Comparison of ENCODE assay signal across 23 mouse cellular contexts in the genomic region with DNA sequence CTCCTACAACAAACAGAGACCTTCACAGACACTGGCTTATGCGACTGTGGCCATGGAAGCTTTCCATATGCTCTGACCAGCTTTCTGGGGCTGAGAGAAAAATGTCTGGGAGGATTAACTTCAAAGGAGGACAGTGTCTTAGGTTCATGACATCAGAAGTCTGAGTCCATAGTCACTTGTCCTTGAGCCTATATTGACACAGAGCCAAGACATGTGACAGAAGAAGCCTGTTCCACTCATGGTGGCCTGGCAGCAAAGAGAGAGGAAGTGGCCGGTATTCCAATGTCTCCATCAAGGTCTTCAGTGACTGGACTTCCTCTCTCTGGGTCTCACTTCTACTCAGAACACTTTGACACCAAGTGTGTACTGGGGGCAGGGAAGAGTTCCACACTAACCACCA. TPM values are rescaled to one million over a fixed set of nuclear protein-coding genes. Genes with fewer than 3 reads are reported as not detected.
DNase-seq lines count a peak whose midpoint lies in the region; ATAC-seq lines count a peak whose summit lies in the region.
"Had no signal": no experiment of that assay in that cellular context is flagged by ENCODE, and none has a peak within 500 bp of the region (broad histone marks: within the 10 kb centered on the region; RNA-seq: fewer than 3 reads in every experiment).

No protein-coding gene starts in this region.

- peak; percentile 19; the same call in 1 of the 2 replicates for ATAC-seq in lung, embryonic 15.5 days (ENCODE audit: borderline replicate concordance, extremely low read depth, low FRiP score, low TSS enrichment)
- ATAC-seq in liver, embryonic 15.5 days (ENCODE audit: insufficient read depth) = no peak
- ATAC-seq in monocyte, adult 5-6 weeks (replicated peaks; ENCODE audit: insufficient number of reproducible peaks, low FRiP score, low TSS enrichment, poor library complexity, severe bottlenecking) = peak; percentile 51
- ATAC-seq in midbrain, embryonic 11.5 days (ENCODE audit: low FRiP score) = no peak
- ATAC-seq: CD4-positive, CD25-positive, alpha-beta regulatory T cell, adult 4 months had no signal

- no peak overlapping the region for H3K27ac ChIP-seq in lung, embryonic 15.5 days
- H3K27ac ChIP-seq in brown adipose tissue, adult 24 weeks (replicated peaks; ENCODE audit: low read depth, low read length) = peak overlapping the region; percentile 1; the same call in 1 of the 2 replicates
- peak overlapping the region; percentile 84 for H3K27ac ChIP-seq in liver, embryonic 15.5 days (replicated peaks)
- H3K27ac ChIP-seq in forebrain, embryonic 10.5 days = no peak overlapping the region
- no peak overlapping the region for H3K27ac ChIP-seq in midbrain, embryonic 11.5 days (ENCODE audit: low read depth, low read length)
- H3K27ac ChIP-seq: embryonic facial prominence, embryonic 15.5 days; hindbrain, embryonic 15.5 days; midbrain, embryonic 10.5 days; neural tube, embryonic 15.5 days had no signal

- no peak overlapping the region for H3K4me3 ChIP-seq in lung, embryonic 15.5 days
- H3K4me3 ChIP-seq in brown adipose tissue, adult 24 weeks (ENCODE audit: insufficient read depth, low read depth, low read length) = no peak overlapping the region
- no peak overlapping the region for H3K4me3 ChIP-seq in liver, embryonic 15.5 days (replicated peaks)
- no peak overlapping the region for H3K4me3 ChIP-seq in forebrain, embryonic 10.5 days
- no peak overlapping the region for H3K4me3 ChIP-seq in midbrain, embryonic 11.5 days (ENCODE audit: low read depth, low read length)
- H3K4me3 ChIP-seq: embryonic facial prominence, embryonic 15.5 days; heart, embryonic 12.5 days; hindbrain, embryonic 15.5 days; midbrain, embryonic 10.5 days; myocyte; neural tube, embryonic 15.5 days had no signal

- H3K9ac ChIP-seq in lung, embryonic 15.5 days = no peak overlapping the region
- H3K9ac ChIP-seq in liver, embryonic 15.5 days = no peak overlapping the region
- no peak overlapping the region for H3K9ac ChIP-seq in midbrain, embryonic 11.5 days (ENCODE audit: low read length)
- H3K9ac ChIP-seq: embryonic facial prominence, embryonic 15.5 days; heart, embryonic 12.5 days; hindbrain, embryonic 15.5 days; neural tube, embryonic 15.5 days had no signal

- no peaks in the 10 kb centered on the region for H3K9me3 ChIP-seq in lung, embryonic 15.5 days
- no peaks in the 10 kb centered on the region for H3K9me3 ChIP-seq in liver, embryonic 15.5 days (replicated peaks)
- H3K9me3 ChIP-seq in forebrain, embryonic 10.5 days = no peaks in the 10 kb centered on the region
- H3K9me3 ChIP-seq in midbrain, embryonic 11.5 days (ENCODE audit: control insufficient read depth, low read length) = no peaks in the 10 kb centered on the region
- H3K9me3 ChIP-seq: embryonic facial prominence, embryonic 15.5 days; heart, embryonic 12.5 days; hindbrain, embryonic 15.5 days; midbrain, embryonic 10.5 days; neural tube, embryonic 15.5 days had no signal

- no peak for DNase-seq in lung, postnatal 25 days (ENCODE audit: low spot score)
- no peak for DNase-seq in forebrain, embryonic 10.5 days (ENCODE audit: extremely low spot score, low spot score)
- no peak for DNase-seq in midbrain, embryonic 11.5 days (ENCODE audit: low spot score, missing footprints)
- no peak for DNase-seq in cerebellum, adult 18-20 months
- DNase-seq: adrenal gland, adult 2 months; cerebellum, adult 9-10 months; embryo, embryonic 11 days; kidney, adult 11 months; kidney, postnatal 14 days; right cerebral cortex, postnatal 4 days; thymus, postnatal 36 days had no signal

- peaks cover 26% of the 10 kb centered on the region for H3K4me1 ChIP-seq in lung, embryonic 15.5 days
- H3K4me1 ChIP-seq in brown adipose tissue, adult 24 weeks (ENCODE audit: control insufficient read depth, insufficient read depth, insufficient read length, low read length) = peaks cover 10% of the 10 kb centered on the region
- peaks cover 91% of the 10 kb centered on the region for H3K4me1 ChIP-seq in liver, embryonic 15.5 days (replicated peaks)
- peaks cover 22% of the 10 kb centered on the region for H3K4me1 ChIP-seq in forebrain, embryonic 10.5 days
- H3K4me1 ChIP-seq in midbrain, embryonic 11.5 days (ENCODE audit: control insufficient read depth, insufficient read depth, low read length) = no peaks in the 10 kb centered on the region

- 41% methylated on average over 2 of the region's 2 CpGs for WGBS in lung, embryonic 15.5 days
- 73% methylated on average over 2 of the region's 2 CpGs for WGBS in liver, embryonic 15.5 days (ENCODE audit: insufficient replicate concordance)
- 90% methylated on average over 2 of the region's 2 CpGs for WGBS in forebrain, embryonic 10.5 days
- 83% methylated on average over 2 of the region's 2 CpGs for WGBS in midbrain, embryonic 11.5 days

- no peak overlapping the region for H3K4me2 ChIP-seq in lung, embryonic 15.5 days
- H3K4me2 ChIP-seq in liver, embryonic 15.5 days = no peak overlapping the region
- H3K4me2 ChIP-seq in midbrain, embryonic 11.5 days = no peak overlapping the region
- H3K4me2 ChIP-seq: embryonic facial prominence, embryonic 15.5 days; heart, embryonic 12.5 days; hindbrain, embryonic 15.5 days; neural tube, embryonic 15.5 days had no signal

- H3K27me3 ChIP-seq in lung, embryonic 15.5 days = no peaks in the 10 kb centered on the region
- peaks cover 3% of the 10 kb centered on the region; the same call in 1 of the 2 replicates for H3K27me3 ChIP-seq in liver, embryonic 15.5 days
- H3K27me3 ChIP-seq in forebrain, embryonic 10.5 days (ENCODE audit: poor library complexity, severe bottlenecking) = peaks cover 20% of the 10 kb centered on the region
- H3K27me3 ChIP-seq in midbrain, embryonic 11.5 days (ENCODE audit: control insufficient read depth, insufficient read depth, low read length) = no peaks in the 10 kb centered on the region
- H3K27me3 ChIP-seq: embryonic facial prominence, embryonic 15.5 days; neural tube, embryonic 15.5 days had no signal

- H3K36me3 ChIP-seq in lung, embryonic 15.5 days = no peaks in the 10 kb centered on the region
- H3K36me3 ChIP-seq in liver, embryonic 15.5 days (replicated peaks) = no peaks in the 10 kb centered on the region
- H3K36me3 ChIP-seq in forebrain, embryonic 10.5 days (replicated peaks) = no peaks in the 10 kb centered on the region
- no peaks in the 10 kb centered on the region for H3K36me3 ChIP-seq in midbrain, embryonic 11.5 days (ENCODE audit: control insufficient read depth, insufficient read depth, low read length)
- H3K36me3 ChIP-seq: embryonic facial prominence, embryonic 15.5 days; G1E; heart, embryonic 12.5 days; hindbrain, embryonic 15.5 days; midbrain, embryonic 10.5 days; neural tube, embryonic 15.5 days had no signal

RNA-seq across cellular contexts. Expression of a gene that starts 2.4 kb away (rescaled TPM):
- polyA plus RNA-seq in lung, embryonic 15.5 days (2015; fragmentation: Nextera tagmentation; extraction: Ambion mirVana) = 10.3 and 10.4 TPM in 2 replicates
- polyA plus RNA-seq in brown adipose tissue, adult 24 weeks (2012; ENCODE audit: insufficient read depth, insufficient read length, missing spikeins) = 11.6 and 17.9 TPM in 2 replicates
- polyA plus RNA-seq in liver, embryonic 15.5 days (2015; fragmentation: Nextera tagmentation; extraction: Ambion mirVana) = 27.0 and 30.6 TPM in 2 replicates
- 30.1 to 38.0 TPM (median 30.6 TPM) in 3 replicates for total RNA-seq in monocyte, adult 5-6 weeks (2017)
- 6.4 and 6.5 TPM in 2 replicates for polyA plus RNA-seq in forebrain, embryonic 10.5 days (2016; fragmentation: Nextera tagmentation; extraction: Ambion mirVana)
- polyA plus RNA-seq in midbrain, embryonic 11.5 days (2014; fragmentation: Nextera tagmentation; extraction: Ambion mirVana) = 5.2 and 5.4 TPM in 2 replicates

Comparison
In these comparisons a context has a peak if more than half of its experiments do, and no peak if none do; other contexts are left out.
1. ATAC-seq: peak in lung, embryonic 15.5 days (single experiment) and monocyte, adult 5-6 weeks (single experiment); none in liver, embryonic 15.5 days (single experiment) and midbrain, embryonic 11.5 days (single experiment).
2. H3K27ac ChIP-seq: peak in brown adipose tissue, adult 24 weeks (single experiment) and liver, embryonic 15.5 days (single experiment); none in lung, embryonic 15.5 days (single experiment), forebrain, embryonic 10.5 days (single experiment) and midbrain, embryonic 11.5 days (single experiment).